In the genomic region with DNA sequence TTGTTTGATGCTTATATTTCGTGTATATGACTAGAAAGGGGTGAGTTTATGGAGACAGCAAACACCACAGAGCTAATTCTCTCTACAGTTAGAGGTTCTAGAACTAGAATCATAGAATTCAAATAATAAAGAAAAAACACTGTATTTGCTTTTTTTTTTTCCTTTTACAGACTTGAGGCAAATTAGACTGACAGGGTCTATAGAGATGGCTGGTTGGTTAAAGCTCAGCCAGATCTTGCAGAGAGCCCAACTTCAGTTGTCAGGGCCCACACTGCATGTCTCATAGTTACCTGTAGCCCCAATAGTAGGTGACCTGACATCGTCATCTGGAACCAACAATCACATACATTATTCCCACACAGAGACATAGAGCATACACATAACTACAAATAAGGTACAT, we compare ENCODE assay signal across 8 mouse cellular contexts. TPM values are rescaled to one million over a fixed set of nuclear protein-coding genes. Genes with fewer than 3 reads are reported as not detected.
DNase-seq lines count a peak whose midpoint lies in the region; ATAC-seq and TF ChIP-seq lines count a peak whose summit lies in the region.

Dpy30 (minus strand) TSS at position 101 of the 400 bp plus-strand sequence.

- H3K9ac ChIP-seq in MEL (ENCODE audit: control insufficient read depth, low read depth, low read length, poor library complexity, severe bottlenecking) = no peak within 1 kb of the TSS
- H3K9ac ChIP-seq in forebrain, embryonic 15.5 days (replicated peaks) = no peak within 1 kb of the TSS
- H3K9ac ChIP-seq in hindbrain, embryonic 12.5 days = no peak within 1 kb of the TSS
- H3K9ac ChIP-seq in liver, embryonic 13.5 days = no peak within 1 kb of the TSS

- no peaks in the 10 kb centered on the region; a peak in 1 of 4 replicates for H3K36me3 ChIP-seq in MEL (ENCODE audit: control insufficient read depth in 1 of 2, insufficient read depth in 2 of 2, low read length in 2 of 2)
- H3K36me3 ChIP-seq in forebrain, embryonic 15.5 days = no peaks in the 10 kb centered on the region
- no peaks in the 10 kb centered on the region for H3K36me3 ChIP-seq in hindbrain, embryonic 12.5 days
- no peaks in the 10 kb centered on the region for H3K36me3 ChIP-seq in liver, embryonic 13.5 days

- peaks cover 0 to 4% of the 10 kb centered on the region in 2 experiments; a peak in 1 of 4 replicates for H3K4me1 ChIP-seq in MEL (ENCODE audit: control insufficient read depth in 1 of 2, insufficient read depth in 2 of 2, low read length in 2 of 2)
- no peaks in the 10 kb centered on the region for H3K4me1 ChIP-seq in forebrain, embryonic 15.5 days
- H3K4me1 ChIP-seq in hindbrain, embryonic 12.5 days = no peaks in the 10 kb centered on the region
- no peaks in the 10 kb centered on the region for H3K4me1 ChIP-seq in liver, embryonic 13.5 days (replicated peaks)

- no peaks in the 10 kb centered on the region for H3K9me3 ChIP-seq in MEL (replicated peaks; ENCODE audit: insufficient read depth, low read length)
- no peaks in the 10 kb centered on the region for H3K9me3 ChIP-seq in forebrain, embryonic 15.5 days
- H3K9me3 ChIP-seq in hindbrain, embryonic 12.5 days (replicated peaks) = no peaks in the 10 kb centered on the region
- H3K9me3 ChIP-seq in liver, embryonic 13.5 days (replicated peaks) = no peaks in the 10 kb centered on the region

- 74% methylated on average over 2 of the region's 2 CpGs for WGBS in forebrain, embryonic 15.5 days
- 83% methylated on average over 2 of the region's 2 CpGs for WGBS in hindbrain, embryonic 12.5 days
- 62% methylated on average over 2 of the region's 2 CpGs for WGBS in liver, embryonic 13.5 days (ENCODE audit: insufficient replicate concordance)

- no peak within 1 kb of the TSS for H3K27ac ChIP-seq in MEL (ENCODE audit: control insufficient read depth, low read depth, low read length)
- no peak within 1 kb of the TSS for H3K27ac ChIP-seq in forebrain, embryonic 15.5 days (replicated peaks)
- no peak within 1 kb of the TSS for H3K27ac ChIP-seq in hindbrain, embryonic 12.5 days
- no peak within 1 kb of the TSS for H3K27ac ChIP-seq in liver, embryonic 13.5 days

- no peaks in the 10 kb centered on the region for H3K79me2 ChIP-seq in MEL (ENCODE audit: control insufficient read depth, insufficient read depth, low read length, poor library complexity)

- DNase-seq in adrenal gland, adult 18-20 months (ENCODE audit: low spot score in 2 of 2) = no peak
- DNase-seq in adrenal gland, adult (ENCODE audit: inconsistent age in 2 of 2, low spot score in 1 of 2) = no peak
- no peak for DNase-seq in MEL (ENCODE audit: low read depth, low spot score)
- DNase-seq in liver, embryonic 13.5 days = no peak
- no peak for DNase-seq in urinary bladder, postnatal 25 days (ENCODE audit: low spot score)
- DNase-seq in embryo, embryonic 10 days (ENCODE audit: low spot score) = no peak

- no peak within 1 kb of the TSS for H3K4me3 ChIP-seq in MEL (ENCODE audit: control insufficient read depth in 1 of 2, insufficient read depth in 1 of 2, low read depth in 2 of 2, low read length in 2 of 2)
- no peak within 1 kb of the TSS for H3K4me3 ChIP-seq in forebrain, embryonic 15.5 days
- H3K4me3 ChIP-seq in hindbrain, embryonic 12.5 days = no peak within 1 kb of the TSS
- H3K4me3 ChIP-seq in liver, embryonic 13.5 days (replicated peaks) = no peak within 1 kb of the TSS

- H3K4me2 ChIP-seq in forebrain, embryonic 15.5 days (replicated peaks) = no peak within 1 kb of the TSS
- H3K4me2 ChIP-seq in hindbrain, embryonic 12.5 days (replicated peaks) = no peak within 1 kb of the TSS
- H3K4me2 ChIP-seq in liver, embryonic 13.5 days = no peak within 1 kb of the TSS

- no peak for TF ChIP-seq RAD21 in MEL (IDR thresholded peaks at IDR 0.05; ENCODE audit: low read depth, low read length)

- no peak for TF ChIP-seq POLR2A in MEL (IDR thresholded peaks at IDR 0.05; ENCODE audit: control insufficient read depth in 1 of 2, insufficient read depth in 1 of 2, low read depth in 1 of 2, low read length in 2 of 2, poor library complexity in 1 of 2)

- no peak for ATAC-seq in forebrain, embryonic 15.5 days (replicated peaks)
- no peak for ATAC-seq in hindbrain, embryonic 12.5 days (ENCODE audit: low FRiP score)
- no peak for ATAC-seq in liver, embryonic 13.5 days (ENCODE audit: low read depth)

- TF ChIP-seq EP300 in MEL (IDR thresholded peaks at IDR 0.05; ENCODE audit: low read depth in 1 of 2, low read length in 2 of 2) = no peak

- no peaks in the 10 kb centered on the region for H3K27me3 ChIP-seq in MEL (ENCODE audit: control insufficient read depth in 1 of 2, insufficient read depth in 2 of 2, low read length in 2 of 2)
- H3K27me3 ChIP-seq in forebrain, embryonic 15.5 days = no peaks in the 10 kb centered on the region
- H3K27me3 ChIP-seq in hindbrain, embryonic 12.5 days = no peaks in the 10 kb centered on the region
- H3K27me3 ChIP-seq in liver, embryonic 13.5 days = no peaks in the 10 kb centered on the region

- no peak for TF ChIP-seq CTCF in MEL (IDR thresholded peaks at IDR 0.05 in 2 of 3, conservative IDR thresholded peaks at IDR 0.05 in 1 of 3; ENCODE audit: control insufficient read depth in 1 of 3, insufficient read depth in 1 of 3, low read depth in 2 of 3, low read length in 3 of 3, poor library complexity in 1 of 3, severe bottlenecking in 1 of 3)

TF ChIP-seq in MEL, 35 proteins besides CTCF, POLR2A, EP300 and RAD21:
- no peak for TF ChIP-seq BHLHE40 (IDR thresholded peaks at IDR 0.05; ENCODE audit: borderline replicate concordance, low read depth, low read length)
- no peak for TF ChIP-seq NRF1 (IDR thresholded peaks at IDR 0.05; ENCODE audit: insufficient read depth, low read depth, low read length, poor library complexity, severe bottlenecking)
- TF ChIP-seq USF2 (IDR thresholded peaks at IDR 0.05; ENCODE audit: borderline replicate concordance in 1 of 2, insufficient read depth in 1 of 2, low read depth in 1 of 2, low read length in 2 of 2) = no peak
- TF ChIP-seq RCOR1 (IDR thresholded peaks at IDR 0.05; ENCODE audit: low read depth, low read length) = no peak
- no peak for TF ChIP-seq CHD2 (IDR thresholded peaks at IDR 0.05; ENCODE audit: low read length)
- TF ChIP-seq E2F4 (IDR thresholded peaks at IDR 0.05; ENCODE audit: borderline replicate concordance, low read depth, low read length) = no peak
- no peak for TF ChIP-seq UBTF (IDR thresholded peaks at IDR 0.05; ENCODE audit: borderline replicate concordance, insufficient read depth, low read depth, low read length)
- TF ChIP-seq ZKSCAN1 (IDR thresholded peaks at IDR 0.05; ENCODE audit: low read depth, low read length) = no peak
- TF ChIP-seq TAL1 (IDR thresholded peaks at IDR 0.05; ENCODE audit: low read length) = no peak
- no peak for TF ChIP-seq POLR2AphosphoS2 (IDR thresholded peaks at IDR 0.05; ENCODE audit: low read length)
- TF ChIP-seq GATA1 (IDR thresholded peaks at IDR 0.05; ENCODE audit: low read depth, low read length) = no peak
- no peak for TF ChIP-seq TBP (IDR thresholded peaks at IDR 0.05; ENCODE audit: low read depth, low read length)
- TF ChIP-seq MXI1 (IDR thresholded peaks at IDR 0.05; ENCODE audit: low read depth, low read length) = no peak
- no peak for TF ChIP-seq JUND (IDR thresholded peaks at IDR 0.05; ENCODE audit: low read depth, low read length)
- TF ChIP-seq ZMIZ1 (IDR thresholded peaks at IDR 0.05; ENCODE audit: low read depth, low read length) = no peak
- TF ChIP-seq MAZ (IDR thresholded peaks at IDR 0.05; ENCODE audit: low read depth, low read length) = no peak
- TF ChIP-seq MYB (IDR thresholded peaks at IDR 0.05; ENCODE audit: low read depth, low read length) = no peak
- TF ChIP-seq POLR2AphosphoS5 (IDR thresholded peaks at IDR 0.05; ENCODE audit: borderline replicate concordance, low read depth, low read length) = no peak
- TF ChIP-seq ETS1 (IDR thresholded peaks at IDR 0.05; ENCODE audit: low read depth, low read length) = no peak

RNA-seq across cellular contexts. Expression of gene Dpy30, which starts in this region (rescaled TPM):
- total RNA-seq in adrenal gland, adult 18-20 months (2021) = 10 to 100 TPM; 70.1 to 77.2 TPM
- 113 and 121 TPM in 2 replicates for total RNA-seq in MEL (2012; rRNA removed)
- 100 to 1,000 TPM in 1 of 2 experiments, not detected in 1; 192 TPM for polyA plus RNA-seq in MEL (2012; ENCODE audit: insufficient read depth in 1 of 2, insufficient read length in 2 of 2, low read depth in 1 of 2, low replicate concordance in 2 of 2, missing spikeins in 1 of 2)
- 202 and 214 TPM in 2 replicates for polyA plus RNA-seq in forebrain, embryonic 15.5 days (2015; fragmentation: Nextera tagmentation; extraction: Ambion mirVana)
- 200 and 211 TPM in 2 replicates for polyA plus RNA-seq in hindbrain, embryonic 12.5 days (2016; fragmentation: Nextera tagmentation; extraction: Ambion mirVana)
- 198 and 225 TPM in 2 replicates for polyA plus RNA-seq in liver, embryonic 13.5 days (2015; fragmentation: Nextera tagmentation; extraction: Ambion mirVana)
